Mouse (Mus musculus) liver, adult (tissue): Measurements from ENCODE around the gene Agpat4.

Source experiments
- GATA4 ChIP-seq: IDR thresholded peaks from 2 replicates; pipeline ENCODE4 v1.6.1; 2014; ENCODE audit warnings: mild to moderate bottlenecking, low read length; ENCODE audit not compliant: insufficient replicate concordance

Gene Agpat4

DNA sequence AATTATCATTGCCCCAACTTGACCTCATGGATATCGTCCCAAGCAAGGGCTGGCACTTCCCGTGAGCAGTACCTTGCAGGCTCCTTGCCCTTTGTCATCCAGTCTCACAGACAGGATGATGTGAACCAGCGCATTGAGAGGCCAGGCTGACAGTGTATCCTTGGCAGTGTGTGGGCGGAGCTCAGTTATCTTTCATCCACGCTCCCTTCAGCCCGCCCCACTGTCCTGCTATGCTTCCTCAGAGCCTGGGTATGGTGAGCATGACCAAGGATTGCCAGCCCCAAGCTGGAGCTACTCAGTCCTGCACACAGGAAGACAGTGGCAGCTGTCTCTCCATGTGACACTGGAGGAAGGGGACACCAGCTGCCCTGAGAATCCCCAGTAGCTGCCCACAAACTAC lies 97.7 kb downstream of the Agpat4 start:
- no peak for TF ChIP-seq GATA4

DNA sequence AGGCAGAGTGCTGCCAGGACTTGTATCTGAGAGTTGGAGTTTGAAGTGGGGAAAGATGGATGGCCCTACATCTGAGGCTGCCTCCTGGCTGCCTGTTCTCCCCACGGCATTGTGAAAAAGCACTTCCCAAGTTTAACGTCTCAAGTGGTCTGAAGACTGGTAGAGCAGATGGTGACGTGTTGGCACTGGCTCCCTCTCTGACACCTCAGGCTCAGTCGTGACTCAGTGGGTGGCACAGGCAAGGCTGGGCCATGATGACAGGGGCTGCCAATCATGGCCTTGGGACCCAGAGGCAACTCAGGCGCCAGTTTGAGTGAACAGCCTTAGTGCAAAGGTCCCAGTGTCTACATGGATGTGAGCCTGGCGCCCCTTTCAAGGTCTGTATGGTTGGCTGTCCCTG lies 103.4 kb downstream of the Agpat4 start:
- no peak for TF ChIP-seq GATA4

DNA sequence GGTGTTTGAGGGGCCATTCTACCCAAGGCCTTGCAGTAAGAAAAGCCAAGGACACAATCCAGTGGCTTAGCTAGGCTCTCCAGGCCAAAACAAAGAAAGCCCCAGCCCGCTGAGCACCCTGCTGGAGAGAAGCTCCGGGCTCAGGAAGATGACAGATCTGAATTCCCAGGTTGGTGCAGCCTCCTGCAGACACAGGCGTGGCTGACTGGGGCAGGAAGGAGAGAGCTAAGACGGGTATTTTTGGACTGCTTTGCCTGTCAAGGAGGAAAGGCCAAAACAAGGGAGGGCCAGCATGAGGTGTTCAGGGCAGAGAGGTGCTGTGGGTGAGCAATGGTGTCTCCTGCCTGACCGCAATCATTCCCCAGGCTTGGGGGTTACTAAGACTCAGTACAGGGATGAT lies 105.2 kb downstream of the Agpat4 start:
- TF ChIP-seq GATA4 = no peak

DNA sequence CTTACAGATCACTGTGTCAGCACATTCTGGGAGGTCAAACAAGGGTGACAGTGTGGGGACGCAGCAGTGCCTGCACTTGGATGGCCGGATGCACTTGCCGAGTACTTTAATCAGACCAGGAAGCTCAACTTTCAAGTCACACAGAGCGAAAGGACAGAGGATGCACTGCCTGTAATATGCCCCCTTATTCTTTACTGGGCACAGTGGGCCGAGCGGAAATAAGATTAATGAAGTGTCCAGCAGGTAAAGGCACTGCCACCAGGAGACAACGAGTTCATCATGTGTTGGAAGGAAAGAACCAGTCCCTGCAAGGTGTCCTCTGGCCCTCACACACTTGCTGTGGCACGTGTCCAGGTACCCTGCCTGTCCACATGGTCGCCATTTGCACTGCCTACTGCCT lies 105.6 kb downstream of the Agpat4 start:
- TF ChIP-seq GATA4 = no peak

DNA sequence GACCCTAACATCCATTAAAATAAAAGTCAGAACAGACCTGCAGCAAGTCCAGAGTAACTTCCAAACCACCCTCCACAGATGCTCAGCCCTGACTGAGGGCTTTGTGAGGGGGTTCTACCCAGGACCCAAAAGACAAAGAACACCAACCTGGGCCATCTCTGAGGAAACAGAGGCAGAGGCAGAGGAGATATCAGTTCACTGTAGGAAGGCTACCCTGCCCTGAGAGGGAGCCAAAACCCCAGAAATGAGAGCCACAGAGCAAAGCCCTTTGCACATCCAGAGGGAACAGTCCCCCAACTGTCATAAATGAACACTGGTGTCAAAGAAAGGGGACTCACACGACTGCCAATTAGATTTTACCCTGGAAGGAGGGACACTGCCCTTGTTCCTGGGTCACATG lies 106.7 kb downstream of the Agpat4 start:
- TF ChIP-seq GATA4 = no peak

DNA sequence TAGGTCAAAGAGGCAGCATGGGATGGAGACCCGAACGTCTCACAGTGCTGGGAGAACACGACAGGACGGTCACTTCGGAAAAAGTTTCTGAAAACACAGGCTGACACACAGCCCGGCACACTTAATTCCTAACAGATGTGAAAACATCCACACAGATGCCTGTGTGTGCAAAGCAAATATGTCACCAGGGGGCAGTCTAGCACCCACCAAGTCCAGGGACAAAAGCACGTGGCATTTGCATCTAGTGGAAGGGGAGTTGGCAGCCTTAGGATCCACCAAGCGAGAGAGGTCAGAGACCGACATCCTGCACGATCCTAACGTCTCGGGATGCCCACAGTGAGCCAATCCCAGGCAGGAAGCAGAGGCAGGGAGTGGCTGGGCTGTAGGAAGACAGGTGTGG lies 108.0 kb downstream of the Agpat4 start:
- no peak for TF ChIP-seq GATA4

DNA sequence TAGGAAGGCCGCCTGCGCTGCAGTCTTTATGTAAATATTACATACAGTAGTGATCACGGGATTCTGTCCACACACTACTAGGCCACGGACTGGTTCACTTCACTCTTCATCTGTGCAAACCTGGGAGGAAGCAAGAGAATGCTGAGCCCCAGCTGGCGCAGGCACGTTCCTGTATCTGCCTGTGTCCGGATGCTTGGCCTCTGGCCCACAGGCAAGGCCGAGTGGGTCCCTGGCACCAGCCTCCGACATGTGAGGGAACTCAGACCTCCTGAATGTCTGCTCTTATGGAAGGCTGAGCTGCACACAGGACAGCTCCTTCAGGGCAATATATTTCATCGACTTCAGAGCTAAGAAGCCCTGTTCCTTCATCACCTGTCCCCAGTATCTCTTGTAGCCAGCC lies 109.5 kb downstream of the Agpat4 start:
- TF ChIP-seq GATA4 = no peak

DNA sequence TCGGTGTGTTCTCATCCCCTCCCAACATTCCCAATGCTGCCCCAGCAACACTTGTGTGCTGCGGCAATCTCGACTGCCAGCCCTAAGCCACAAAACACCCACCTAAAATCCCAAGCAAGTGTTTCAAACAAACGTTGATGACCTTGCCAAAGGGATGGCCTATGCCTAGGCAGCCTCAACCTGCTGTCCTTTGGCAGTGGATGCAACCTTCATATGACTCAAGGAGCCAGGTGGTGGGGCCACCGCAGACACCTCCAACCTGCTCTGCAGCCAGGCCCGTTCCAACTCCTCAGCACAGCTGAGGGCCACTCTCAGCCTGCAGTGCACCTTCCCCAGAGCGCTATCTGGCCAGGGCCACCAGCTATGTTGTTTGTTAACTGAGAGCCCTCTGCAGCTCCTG lies 110.0 kb downstream of the Agpat4 start:
- no peak for TF ChIP-seq GATA4

DNA sequence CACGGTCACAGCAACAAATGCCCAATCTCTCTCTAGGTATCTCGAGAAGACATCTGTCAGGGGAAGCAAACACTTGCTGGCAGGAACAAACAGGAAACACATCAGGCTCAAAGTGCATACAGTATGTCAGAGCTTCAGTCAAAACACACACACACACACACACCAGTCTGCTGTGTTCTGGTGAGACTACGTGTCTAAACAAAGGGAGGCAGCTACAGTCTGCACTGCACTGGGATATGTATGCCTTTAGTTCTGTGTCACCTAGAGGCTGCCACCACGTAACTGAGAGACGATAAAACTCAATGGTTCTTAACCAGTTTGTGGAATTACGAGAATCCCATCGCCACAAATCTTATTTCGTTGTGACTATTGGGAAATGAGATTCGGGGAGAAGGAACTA lies 111.3 kb downstream of the Agpat4 start:
- TF ChIP-seq GATA4 = no peak

DNA sequence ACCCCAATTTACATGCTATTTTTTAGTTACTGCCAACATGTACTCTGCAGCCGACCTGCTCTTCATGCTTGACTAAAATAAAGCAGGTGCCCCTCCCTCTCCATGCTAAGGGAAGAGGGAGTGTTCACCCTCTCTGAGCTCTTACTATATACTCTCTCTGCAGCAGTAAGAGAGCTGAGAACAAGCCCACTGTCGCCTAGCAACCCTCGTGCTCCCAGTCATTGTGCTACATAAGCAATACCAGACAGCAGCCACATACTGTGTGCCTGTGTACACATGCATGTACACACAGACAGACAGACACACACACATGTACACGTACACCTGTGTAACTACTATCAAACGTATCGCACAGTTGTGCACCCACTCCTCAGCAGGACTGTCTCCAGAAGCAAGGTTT lies 111.7 kb downstream of the Agpat4 start:
- TF ChIP-seq GATA4 = no peak

DNA sequence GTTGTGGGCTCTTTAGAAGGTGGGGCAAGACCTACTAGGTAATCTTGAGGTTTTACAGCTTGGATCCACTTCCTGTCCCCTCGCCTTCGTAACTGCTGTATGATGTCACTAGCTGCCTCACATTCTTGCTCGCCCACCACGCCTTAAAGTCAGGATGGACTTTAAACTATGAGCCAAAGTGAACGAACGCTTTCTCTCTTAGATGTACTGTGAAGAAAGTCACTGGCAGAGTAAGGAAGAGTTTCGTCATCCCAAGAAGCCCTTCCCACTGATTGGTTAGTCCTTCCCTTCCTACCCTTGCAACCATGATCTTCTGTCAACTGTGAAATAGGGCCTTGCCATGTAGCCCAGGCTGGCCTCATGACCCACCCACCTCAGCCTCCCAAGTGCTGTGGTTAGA lies 112.6 kb downstream of the Agpat4 start:
- TF ChIP-seq GATA4 = no peak

DNA sequence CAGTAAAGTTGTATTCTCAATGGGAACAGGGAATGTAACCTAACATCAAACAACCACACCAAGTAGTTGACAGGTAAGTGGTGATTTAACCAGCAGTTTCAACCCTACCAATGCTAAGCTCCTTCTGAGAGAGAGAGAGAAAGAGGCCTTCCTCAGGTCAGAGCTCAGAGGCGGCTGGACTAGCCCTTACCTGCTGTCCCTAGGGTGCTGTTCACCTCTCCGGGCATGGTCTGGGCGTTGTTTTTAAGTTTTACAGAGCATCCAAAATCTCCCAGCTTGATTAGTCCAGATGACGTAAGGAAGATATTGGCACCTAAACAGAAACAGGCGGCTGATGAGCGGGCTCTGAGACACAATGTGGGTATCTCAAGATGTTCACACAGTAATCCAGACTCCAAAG lies 114.2 kb downstream of the Agpat4 start:
- no peak for TF ChIP-seq GATA4

DNA sequence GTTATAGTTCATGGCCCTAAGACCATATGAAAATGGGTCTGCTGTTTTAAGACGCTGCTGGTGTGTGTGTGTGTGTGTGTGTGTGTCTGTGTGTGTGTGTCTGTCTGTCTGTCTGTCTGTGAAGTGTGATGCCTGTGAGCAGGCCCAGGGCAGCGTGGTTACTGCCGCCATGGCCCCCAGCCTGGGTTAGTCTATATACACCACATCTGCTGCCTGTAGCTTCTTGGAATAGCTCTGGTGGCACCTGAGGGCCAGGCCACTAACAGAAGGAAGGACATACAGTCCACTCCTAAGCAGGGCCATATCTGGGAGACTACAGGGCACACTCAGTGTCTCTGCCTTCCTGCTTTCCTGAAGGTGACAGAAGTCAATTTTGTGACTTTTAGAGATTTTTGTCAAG lies 122.2 kb downstream of the Agpat4 start:
- TF ChIP-seq GATA4 = no peak

DNA sequence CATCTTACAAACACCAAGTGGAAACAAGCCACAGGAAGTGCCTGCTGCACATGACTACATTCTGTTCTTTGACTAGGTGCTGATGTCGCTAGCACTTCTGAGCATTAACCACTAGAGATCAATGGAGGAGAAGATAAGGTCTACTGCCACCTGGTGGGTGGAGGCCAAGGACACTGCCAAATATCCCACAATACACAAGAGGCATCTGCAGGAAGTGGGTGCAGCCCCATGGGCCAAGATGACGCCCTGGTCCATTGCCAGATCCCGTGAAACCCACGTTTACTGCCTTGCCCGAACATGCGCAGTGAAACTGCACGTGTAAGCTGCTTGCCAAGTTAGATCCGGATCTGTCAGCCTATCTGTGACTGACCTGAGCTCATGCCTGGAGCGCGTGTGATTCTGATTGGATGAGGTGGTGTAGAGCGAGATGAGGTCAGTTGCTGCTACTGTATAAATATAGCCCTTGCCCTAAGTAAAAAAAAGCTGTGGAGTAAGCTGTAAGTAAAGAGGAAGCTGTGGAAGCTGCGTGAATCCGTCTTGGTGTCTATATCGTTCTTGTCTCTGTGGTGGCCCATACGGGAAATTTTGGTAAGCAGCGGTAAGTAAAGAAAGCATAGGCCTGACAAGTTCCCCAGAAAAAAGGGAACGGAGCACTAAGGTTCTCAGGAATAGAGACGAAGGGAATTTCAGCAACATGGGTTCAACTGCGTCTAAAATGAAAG lies 131.4 kb downstream of the Agpat4 start:
- TF ChIP-seq GATA4 = no peak

DNA sequence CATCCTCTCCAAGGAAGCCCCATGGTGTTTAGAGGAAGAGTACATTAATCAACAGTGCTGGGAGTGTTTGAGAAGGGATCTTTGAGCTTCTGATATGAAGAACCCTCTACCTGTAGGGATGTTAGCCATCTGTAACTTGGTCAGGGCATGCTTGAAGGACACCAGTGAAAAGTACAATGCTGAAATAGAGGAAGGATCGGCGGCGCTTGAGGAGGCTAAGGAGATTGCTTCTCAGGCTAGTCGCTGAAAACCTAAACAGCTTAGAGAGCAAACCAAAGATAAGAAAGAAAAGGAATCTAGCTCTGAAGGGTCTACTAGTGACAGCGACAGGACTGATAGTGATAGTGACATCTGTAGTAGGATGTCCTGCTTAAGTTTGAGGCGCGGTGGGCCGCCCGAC lies 132.1 kb downstream of the Agpat4 start:
- no peak for TF ChIP-seq GATA4

DNA sequence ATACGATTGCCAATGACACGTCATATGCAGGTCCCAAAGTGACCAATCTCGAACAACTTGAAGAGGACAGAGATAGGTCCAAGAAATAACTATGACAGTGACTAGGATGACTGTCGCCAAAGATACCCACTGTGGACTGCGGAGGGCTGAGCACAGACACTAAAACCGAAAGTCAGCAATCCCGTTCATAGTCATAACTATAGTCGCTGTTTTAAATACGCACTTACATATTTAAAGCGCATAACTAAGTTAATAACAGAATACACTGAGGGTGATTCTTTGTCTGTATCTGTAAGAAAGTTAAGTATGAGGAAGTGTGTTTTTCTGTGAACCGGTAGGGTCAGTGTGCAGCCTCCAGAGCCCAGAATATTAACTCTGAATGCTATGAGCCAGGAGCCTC lies 137.6 kb downstream of the Agpat4 start:
- no peak for TF ChIP-seq GATA4

DNA sequence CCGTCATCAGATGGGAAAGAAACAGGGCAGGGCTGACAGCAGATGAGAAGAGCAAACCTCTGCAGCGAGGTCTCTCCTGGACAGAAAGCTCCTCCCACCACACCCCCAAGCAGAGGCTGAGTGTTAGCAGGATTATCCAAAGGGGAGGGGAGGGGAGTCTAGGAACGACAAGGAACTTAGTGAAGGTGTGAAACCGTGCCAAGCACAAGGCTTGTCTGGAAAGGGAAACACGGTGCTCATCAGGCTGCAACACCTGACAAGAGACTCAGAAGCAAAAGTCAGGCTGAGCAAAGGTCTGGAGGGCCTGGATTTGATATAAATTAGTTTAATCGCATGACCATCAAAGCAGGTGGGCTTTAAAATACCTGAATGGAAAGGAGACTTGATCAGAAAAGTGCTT lies 140.0 kb downstream of the Agpat4 start:
- TF ChIP-seq GATA4 = no peak
